Mouse (Mus musculus) embryonic fibroblast, embryonic 13.5 days (primary cell): ENCODE results near the gene Tnr.

ENCODE experiments used
- CTCF ChIP-seq: IDR thresholded peaks from 2 replicates; pipeline ENCODE4 v1.5.1; 2011; ENCODE audit warnings: mild to moderate bottlenecking, control low read depth, low read length, moderate library complexity, borderline replicate concordance; ENCODE audit not compliant: insufficient read depth
- POLR2A ChIP-seq: IDR thresholded peaks from 2 replicates; pipeline ENCODE4 v1.6.1; 2011; ENCODE audit warnings: low read depth, mild to moderate bottlenecking, control low read depth, low read length, moderate library complexity

DNA sequence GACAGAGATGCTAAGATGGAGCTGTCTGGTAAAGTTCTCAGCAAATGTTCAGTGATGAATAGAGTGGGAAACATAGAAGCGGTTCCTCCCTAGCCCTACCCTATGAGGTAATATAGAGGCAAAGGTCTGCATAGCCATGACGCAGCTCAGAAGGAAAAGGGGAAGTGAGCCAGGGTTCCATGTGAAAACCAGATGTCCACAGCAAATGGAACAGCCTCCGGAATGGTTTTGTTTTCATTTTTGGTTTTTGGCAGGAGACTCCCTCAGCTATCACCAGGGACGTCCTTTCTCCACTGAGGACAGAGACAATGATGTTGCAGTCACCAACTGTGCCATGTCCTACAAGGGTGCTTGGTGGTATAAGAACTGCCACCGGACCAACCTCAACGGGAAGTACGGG lies 399.4 kb downstream of the Tnr start:
- TF ChIP-seq CTCF (no peak), POLR2A (no peak)
